Mouse (Mus musculus) c-Kit-negative CD71-positive TER-119-positive erythroid progenitor cells, embryonic 14.5 days (primary cell): Measurements from ENCODE around the gene Olfr1216.
"Not testable (repeated sequence)": the region's sequence is repeated elsewhere in the genome, so short reads cannot be mapped to it uniquely, and the experiment has no call there.

Experiments used
- DNase-seq: peaks from one replicate; pipeline ENCODE4 v3.0.0-alpha.2; 2013; ENCODE audit warnings: low read depth, low spot score

Gene Olfr1216

GRCm38 (mm10) chr2:89018240-89018639 lies at the start of gene Olfr1216:
Gene Olfr1216, minus strand, starts transcription at chr2:89018340.
- DNase-seq: no peak

- no peak for DNase-seq
Observed at GRCm38 (mm10) chr2:89061087-89061486, 42.9 kb upstream of the Olfr1216 start, which contains the start of gene Olfr1218. Gene Olfr1218, minus strand, starts transcription at chr2:89061187.

- DNase-seq: no peak
Observed at GRCm38 (mm10) chr2:89031965-89032364, 13.8 kb upstream of the Olfr1216 start, which contains the start of gene Olfr1217. Gene Olfr1217, minus strand, starts transcription at chr2:89032065.

- not testable (repeated sequence) for DNase-seq
Observed at GRCm38 (mm10) chr2:89021436-89021835, 3.3 kb upstream of the Olfr1216 start.

GRCm38 (mm10) chr2:89006873-89007272 lies 11.3 kb downstream of the Olfr1216 start, which contains the start of gene Olfr1215:
Gene Olfr1215, minus strand, starts transcription at chr2:89006973.
- DNase-seq: no peak

GRCm38 (mm10) chr2:88992553-88992952 lies 25.6 kb downstream of the Olfr1216 start, which contains the start of gene Olfr1214:
Gene Olfr1214, minus strand, starts transcription at chr2:88992653.
- DNase-seq: no peak

GRCm38 (mm10) chr2:88980181-88980580 lies 38.0 kb downstream of the Olfr1216 start, which contains the start of gene Gm13762:
Gene Gm13762, minus strand, starts transcription at chr2:88980281.
- DNase-seq: no peak
